Mouse (Mus musculus) liver, postnatal 0 days (tissue): ENCODE results near the gene Wdpcp. TPM values are rescaled to one million over a fixed set of nuclear protein-coding genes. Genes with fewer than 3 reads are reported as not detected.

Source experiments
- ATAC-seq: fragments of 200-750 bp; cut with Nextera tagmentation; 2 replicates; pipeline ENCODE4 v1.8.0; 2017; ENCODE audit warnings: mild to moderate bottlenecking, moderate library complexity
- DNase-seq: peaks from one replicate; pipeline ENCODE4 v3.0.0-alpha.2; 2016
- H3K27ac ChIP-seq: fragments of 300-500 bp; sonication (generic); 2 replicates; pipeline ENCODE4 v1.5.1; 2014; ENCODE audit warnings: antibody characterized with exemption, moderate library complexity, mild to moderate bottlenecking, low read depth
- H3K27me3 ChIP-seq: fragments of 300-500 bp; sonication (generic); 2 replicates; pipeline ENCODE4 v1.6.1; 2014; ENCODE audit warnings: low read length, control low read depth, mixed read lengths; ENCODE audit not compliant: insufficient read depth
- H3K36me3 ChIP-seq: fragments of 300-500 bp; sonication (generic); replicated peaks from 2 replicates; pipeline ENCODE4 v1.6.1; 2014; ENCODE audit warnings: mild to moderate bottlenecking, control low read depth, low read length, moderate library complexity, mixed read lengths; ENCODE audit not compliant: insufficient read depth
- H3K4me1 ChIP-seq: fragments of 300-500 bp; sonication (generic); 2 replicates; pipeline ENCODE4 v1.6.1; 2014; ENCODE audit warnings: antibody characterized with exemption, mild to moderate bottlenecking, control low read depth; ENCODE audit not compliant: insufficient read depth
- H3K4me2 ChIP-seq: fragments of 300-500 bp; sonication (generic); 2 replicates; pipeline ENCODE4 v1.6.1; 2014; ENCODE audit warnings: low read depth, mild to moderate bottlenecking, low read length, moderate library complexity, mixed read lengths
- H3K4me3 ChIP-seq: fragments of 300-500 bp; sonication (generic); 2 replicates; pipeline ENCODE4 v1.5.1; 2014; ENCODE audit warnings: low read depth, low read length
- H3K9ac ChIP-seq: fragments of 300-500 bp; sonication (generic); replicated peaks from 2 replicates; pipeline ENCODE4 v1.6.1; 2014; ENCODE audit warnings: mild to moderate bottlenecking, moderate library complexity
- H3K9me3 ChIP-seq: fragments of 300-500 bp; sonication (generic); 2 replicates; pipeline ENCODE4 v1.6.1; 2016; ENCODE audit warnings: mild to moderate bottlenecking, control low read depth, low read length, mixed read lengths
- CTCF ChIP-seq: sonication (generic); IDR thresholded peaks from 2 replicates; pipeline ENCODE4 v1.5.1; 2016; ENCODE audit warnings: antibody characterized with exemption, low read depth
- EP300 ChIP-seq: IDR thresholded peaks from 2 replicates; pipeline ENCODE4 v1.6.1; 2016; ENCODE audit warnings: antibody characterized with exemption, low read depth, mild to moderate bottlenecking
- WGBS: fragments of 180-500 bp; shearing (Covaris S2); extraction: QIAGEN DNeasy Blood & Tissue Kit; methylation state at CpG from one replicate; pipeline ENCODE4 v1.1.7; 2014; ENCODE audit not compliant: insufficient replicate concordance; 5-methylcytosine and 5-hydroxymethylcytosine counted together
- polyA plus RNA-seq: library from polyadenylated mRNA; unstranded; fragments of >200 nt; fragmentation: Nextera tagmentation; extraction: Ambion mirVana; gene quantifications from 2 replicates; pipeline ENCODE4 v1.2.1, GENCODE M21; 2015

Wdpcp gene
- polyA plus RNA-seq, 1 experiment from 2014 or later, result 0.60 TPM

DNA sequence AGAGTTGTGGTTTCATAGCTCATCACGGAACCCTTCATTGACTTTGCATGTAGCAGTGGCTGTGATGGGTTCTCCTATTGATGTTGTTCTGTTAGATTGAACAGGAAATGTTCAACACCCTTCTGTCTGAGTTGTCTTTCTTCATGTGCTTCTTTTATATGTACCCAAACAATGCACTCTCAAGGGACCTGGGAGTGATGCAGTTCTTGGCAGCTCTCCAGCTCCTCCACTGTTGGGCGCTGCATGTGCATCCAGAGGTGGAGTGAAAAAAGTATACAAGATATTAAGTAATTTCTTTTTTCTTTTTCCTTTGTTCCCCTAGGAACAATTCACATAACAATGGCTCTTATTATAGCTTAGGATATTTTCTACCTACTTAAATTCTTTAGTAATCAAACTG is 118.7 kb downstream of the Wdpcp start:
- H3K27ac ChIP-seq, result no peak overlapping the region
- DNase-seq (no peak), ATAC-seq (no peak)
- no peaks in the 10 kb centered on the region for H3K27me3 ChIP-seq
- H3K4me2 ChIP-seq, result no peak overlapping the region
- H3K9me3 ChIP-seq, result no peaks in the 10 kb centered on the region
- H3K36me3 ChIP-seq, result no peaks in the 10 kb centered on the region
- TF ChIP-seq CTCF (no peak), EP300 (no peak)
- no peak overlapping the region for H3K4me3 ChIP-seq
- WGBS, result 82% methylated on average over 2 of the region's 2 CpGs
- H3K4me1 ChIP-seq, result no peaks in the 10 kb centered on the region
- H3K9ac ChIP-seq, result no peak overlapping the region

- no peak for ATAC-seq
- WGBS, result 77% methylated on average over 6 of the region's 6 CpGs
- Histone ChIP-seq H3K4me3 (no peak overlapping the region), H3K36me3 (no peaks in the 10 kb centered on the region), H3K9ac (no peak overlapping the region), H3K27me3 (no peaks in the 10 kb centered on the region), H3K4me1 (no peaks in the 10 kb centered on the region), H3K27ac (no peak overlapping the region), H3K9me3 (no peaks in the 10 kb centered on the region), H3K4me2 (no peak overlapping the region)
- no peak for TF ChIP-seq CTCF
- no peak for TF ChIP-seq EP300
- no peak for DNase-seq
Measured at GRCm38 (mm10) chr11:21694087-21694486, 122.1 kb downstream of the Wdpcp start.

- WGBS, result 78% methylated on average over 3 of the region's 3 CpGs
- Histone ChIP-seq H3K27me3 (no peaks in the 10 kb centered on the region), H3K4me2 (no peak overlapping the region), H3K36me3 (no peaks in the 10 kb centered on the region), H3K27ac (no peak overlapping the region), H3K4me3 (no peak overlapping the region), H3K9ac (no peak overlapping the region), H3K4me1 (no peaks in the 10 kb centered on the region), H3K9me3 (no peaks in the 10 kb centered on the region)
- TF ChIP-seq EP300, result no peak
- no peak for TF ChIP-seq CTCF
- ATAC-seq, result no peak
- DNase-seq, result no peak
Measured at GRCm38 (mm10) chr11:21697642-21698041, 125.6 kb downstream of the Wdpcp start.

DNA sequence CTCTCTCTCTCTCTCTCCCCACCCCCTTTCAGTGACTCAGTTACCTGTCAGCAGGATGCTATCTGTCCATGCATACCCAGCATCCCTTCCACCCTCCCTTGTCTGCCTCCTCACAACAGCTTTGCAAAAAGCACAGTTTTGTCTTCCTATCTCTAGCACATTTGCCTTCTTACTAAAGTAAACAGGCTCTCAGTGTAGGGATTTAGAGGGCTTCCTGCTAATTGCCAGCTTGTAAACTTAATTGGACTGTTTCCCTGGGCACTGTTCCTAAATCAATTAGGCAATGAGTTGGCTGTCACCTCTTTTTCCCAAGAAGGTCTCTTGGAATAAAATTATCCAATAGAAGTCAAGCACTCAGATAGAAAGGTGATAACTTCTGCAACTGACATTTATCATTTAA is 141.5 kb downstream of the Wdpcp start:
- H3K9me3 ChIP-seq, result no peaks in the 10 kb centered on the region
- DNase-seq, result no peak
- H3K36me3 ChIP-seq, result no peaks in the 10 kb centered on the region
- H3K4me2 ChIP-seq, result no peak overlapping the region
- H3K9ac ChIP-seq, result no peak overlapping the region
- no peak overlapping the region for H3K27ac ChIP-seq
- H3K4me1 ChIP-seq, result no peaks in the 10 kb centered on the region
- TF ChIP-seq EP300 (no peak), CTCF (no peak)
- no peaks in the 10 kb centered on the region for H3K27me3 ChIP-seq
- H3K4me3 ChIP-seq, result no peak overlapping the region
- no peak for ATAC-seq

DNA sequence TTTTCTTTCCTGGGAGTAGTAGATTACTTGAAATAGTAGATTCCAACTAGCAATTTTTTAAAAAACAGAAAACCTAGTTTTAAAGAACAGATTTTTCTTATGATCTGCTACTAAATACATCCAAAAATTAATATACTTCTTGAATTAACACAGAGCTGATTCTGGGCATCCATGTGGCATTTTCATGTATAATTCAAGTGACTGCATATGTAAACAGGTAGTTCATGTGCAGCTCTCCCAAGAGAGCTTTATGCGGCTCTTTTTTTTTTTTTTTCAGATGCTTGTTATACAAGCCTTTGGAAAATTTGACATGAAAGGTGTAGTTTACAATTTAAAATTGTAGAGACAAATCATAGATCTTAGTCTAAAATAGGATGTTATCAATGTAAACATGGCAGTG is 142.0 kb downstream of the Wdpcp start:
- Histone ChIP-seq H3K36me3 (no peaks in the 10 kb centered on the region), H3K9me3 (no peaks in the 10 kb centered on the region), H3K27me3 (no peaks in the 10 kb centered on the region), H3K27ac (no peak overlapping the region), H3K4me3 (no peak overlapping the region), H3K9ac (no peak overlapping the region), H3K4me2 (no peak overlapping the region), H3K4me1 (no peaks in the 10 kb centered on the region)
- no peak for ATAC-seq
- 100% methylated on average over 1 of the region's 1 CpGs for whole genome bisulfite sequencing
- DNase-seq, result no peak
- TF ChIP-seq EP300 (no peak), CTCF (no peak)

DNA sequence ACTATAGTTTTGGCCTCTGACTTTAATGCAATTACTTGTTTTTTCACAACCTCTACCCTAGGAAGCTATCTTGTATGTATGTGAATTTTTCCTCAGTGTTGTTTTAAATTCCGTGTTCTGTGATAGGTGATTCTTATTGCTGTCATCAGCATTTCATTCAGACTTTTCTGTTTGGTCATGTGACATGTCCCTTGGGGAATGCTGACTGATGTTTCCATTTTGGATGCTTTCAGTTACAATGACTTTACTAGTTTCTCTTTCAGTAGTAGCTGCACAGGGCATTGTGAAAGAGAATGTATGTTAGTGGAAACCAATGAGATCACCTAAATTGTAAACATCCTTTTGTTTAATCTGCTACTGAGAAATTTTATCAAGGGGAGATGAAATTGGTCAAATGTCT is 154.3 kb downstream of the Wdpcp start:
- H3K27ac ChIP-seq, result no peak overlapping the region
- 68% methylated on average over 1 of the region's 1 CpGs for WGBS
- no peak for DNase-seq
- H3K4me3 ChIP-seq, result no peak overlapping the region
- H3K9ac ChIP-seq, result no peak overlapping the region
- no peaks in the 10 kb centered on the region for H3K36me3 ChIP-seq
- no peak for TF ChIP-seq CTCF
- no peak for TF ChIP-seq EP300
- no peak overlapping the region for H3K4me2 ChIP-seq
- no peaks in the 10 kb centered on the region for H3K9me3 ChIP-seq
- H3K27me3 ChIP-seq, result no peaks in the 10 kb centered on the region
- no peaks in the 10 kb centered on the region for H3K4me1 ChIP-seq
- no peak for ATAC-seq

GRCm38 (mm10) chr11:21729056-21729455 is 157.0 kb downstream of the Wdpcp start:
- Histone ChIP-seq H3K27ac (no peak overlapping the region), H3K4me3 (no peak overlapping the region), H3K4me1 (no peaks in the 10 kb centered on the region), H3K9ac (no peak overlapping the region), H3K9me3 (no peaks in the 10 kb centered on the region), H3K4me2 (no peak overlapping the region), H3K36me3 (no peaks in the 10 kb centered on the region), H3K27me3 (no peaks in the 10 kb centered on the region)
- TF ChIP-seq EP300 (no peak), CTCF (no peak)
- no peak for DNase-seq
- 80% methylated on average over 5 of the region's 5 CpGs for WGBS
- no peak for ATAC-seq
